Mouse (Mus musculus): ENCODE results near the gene Rgsl1. TPM values are rescaled to one million over a fixed set of nuclear protein-coding genes. Genes with fewer than 3 reads are reported as not detected.

Rgsl1 gene
- polyA plus RNA-seq, 1 experiment: not detected

DNA sequence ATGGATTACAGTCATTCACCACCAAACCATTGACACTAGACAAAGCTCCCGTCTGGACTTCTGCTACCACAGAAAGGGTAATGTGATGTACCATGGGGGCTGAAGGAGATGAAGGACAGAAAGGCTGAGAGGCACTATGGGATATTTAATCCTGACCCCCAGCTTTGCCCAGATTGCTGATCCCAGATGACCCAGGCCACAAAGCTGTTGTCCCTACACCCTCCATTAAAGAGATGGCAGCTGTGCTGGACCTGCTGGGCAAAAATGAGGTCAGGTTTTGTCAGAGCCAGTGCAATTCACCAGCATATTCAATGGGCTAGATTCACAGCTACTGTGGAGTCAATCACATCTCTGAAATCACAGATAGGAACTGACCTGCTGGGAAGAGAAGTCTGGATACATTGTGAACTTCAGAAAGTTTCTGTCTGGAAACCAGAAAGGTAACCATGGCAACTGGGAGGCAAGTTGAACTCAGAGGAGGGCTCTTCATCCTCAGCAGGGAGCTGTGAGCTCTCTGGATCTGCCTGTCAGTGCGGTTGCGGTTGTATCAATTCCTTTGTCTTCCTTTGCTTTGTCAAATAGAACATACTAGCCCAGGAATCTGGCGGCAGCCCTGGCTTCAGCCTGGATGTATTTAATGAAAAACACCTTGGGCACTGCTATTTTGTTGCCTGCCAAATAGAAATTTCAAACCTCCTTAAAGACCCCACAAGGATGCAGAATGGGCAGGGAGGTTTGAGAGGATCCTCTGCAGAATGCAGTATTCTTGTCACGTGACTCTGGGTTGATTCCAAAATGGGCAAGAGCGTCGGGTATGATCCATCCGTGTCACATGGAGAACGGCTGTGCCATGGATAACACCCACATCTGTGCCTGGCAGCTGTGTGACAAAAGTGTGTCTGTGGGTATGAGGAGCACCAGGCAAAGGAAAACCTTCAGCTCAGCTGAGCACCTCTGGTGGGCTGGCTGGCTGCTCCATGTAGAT, 106.5 kb downstream of the Rgsl1 start:
- Histone ChIP-seq H3K27me3 (ENCODE audit: control insufficient read depth) (peaks cover 52% of the 10 kb centered on the region), H3K4me1 (ENCODE audit: control insufficient read depth) (peaks cover 17% of the 10 kb centered on the region), H3K4me3 (replicated peaks) (no peak overlapping the region), H3K36me3 (ENCODE audit: control insufficient read depth) (no peaks in the 10 kb centered on the region), H3K9me3 (ENCODE audit: control insufficient read depth, low read length) (no peaks in the 10 kb centered on the region)
- no peak for TF ChIP-seq TAL1 (IDR thresholded peaks at IDR 0.05; ENCODE audit: low read length)
- TF ChIP-seq GATA1 (IDR thresholded peaks at IDR 0.05; ENCODE audit: low read length): no peak

DNA sequence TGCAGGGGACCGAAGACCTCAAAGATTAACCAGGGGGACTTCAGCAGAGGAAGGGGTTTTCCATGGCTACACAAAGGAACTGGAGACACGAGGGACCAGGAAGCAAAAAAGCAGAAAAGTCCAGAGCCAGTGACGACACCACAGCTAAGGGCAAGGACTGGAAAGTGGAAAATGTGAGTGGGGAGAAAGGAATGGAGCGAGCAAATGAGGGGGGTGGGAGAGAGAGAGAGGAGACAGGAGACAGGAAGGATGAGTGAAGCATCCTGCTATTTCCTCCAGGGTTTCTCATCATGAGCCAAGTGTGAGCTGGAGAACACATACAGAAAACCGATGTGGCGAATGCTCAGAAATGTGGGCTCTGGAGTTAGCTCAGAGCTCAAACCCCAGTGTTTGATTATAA, 107.8 kb downstream of the Rgsl1 start:
- TF ChIP-seq GATA1 (IDR thresholded peaks at IDR 0.05; ENCODE audit: low read length): no peak
- no peak for TF ChIP-seq TAL1 (IDR thresholded peaks at IDR 0.05; ENCODE audit: low read length)
- Histone ChIP-seq H3K9me3 (ENCODE audit: control insufficient read depth, low read length) (no peaks in the 10 kb centered on the region), H3K4me3 (replicated peaks) (no peak overlapping the region), H3K4me1 (ENCODE audit: control insufficient read depth) (peaks cover 21% of the 10 kb centered on the region), H3K36me3 (ENCODE audit: control insufficient read depth) (no peaks in the 10 kb centered on the region), H3K27me3 (ENCODE audit: control insufficient read depth) (peaks cover 43% of the 10 kb centered on the region)

DNA sequence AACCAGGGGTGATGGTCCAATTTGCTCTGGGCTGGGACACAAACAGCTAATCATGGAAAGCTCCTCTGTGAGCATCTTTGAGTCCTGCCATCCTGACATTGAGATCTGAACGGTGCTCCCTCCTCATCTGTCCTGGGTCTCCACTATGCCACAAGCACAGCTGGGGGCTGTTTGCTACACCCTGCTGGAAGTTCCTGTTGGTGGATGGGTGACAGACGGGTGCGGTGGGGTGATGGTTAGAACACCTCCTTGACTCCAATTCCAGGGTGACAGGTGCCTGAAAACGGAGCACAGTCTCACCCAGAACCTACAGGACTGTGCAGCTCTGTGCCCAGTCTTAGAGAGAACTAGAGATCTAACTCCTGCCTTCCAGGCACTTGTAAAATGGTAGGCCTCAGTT, 109.1 kb downstream of the Rgsl1 start:
- no peak for TF ChIP-seq GATA1 (IDR thresholded peaks at IDR 0.05; ENCODE audit: low read length)
- TF ChIP-seq TAL1 (IDR thresholded peaks at IDR 0.05; ENCODE audit: low read length): no peak
- Histone ChIP-seq H3K4me3 (replicated peaks) (no peak overlapping the region), H3K36me3 (ENCODE audit: control insufficient read depth) (no peaks in the 10 kb centered on the region), H3K27me3 (ENCODE audit: control insufficient read depth) (peaks cover 31% of the 10 kb centered on the region), H3K4me1 (ENCODE audit: control insufficient read depth) (peaks cover 18% of the 10 kb centered on the region), H3K9me3 (ENCODE audit: control insufficient read depth, low read length) (no peaks in the 10 kb centered on the region)

DNA sequence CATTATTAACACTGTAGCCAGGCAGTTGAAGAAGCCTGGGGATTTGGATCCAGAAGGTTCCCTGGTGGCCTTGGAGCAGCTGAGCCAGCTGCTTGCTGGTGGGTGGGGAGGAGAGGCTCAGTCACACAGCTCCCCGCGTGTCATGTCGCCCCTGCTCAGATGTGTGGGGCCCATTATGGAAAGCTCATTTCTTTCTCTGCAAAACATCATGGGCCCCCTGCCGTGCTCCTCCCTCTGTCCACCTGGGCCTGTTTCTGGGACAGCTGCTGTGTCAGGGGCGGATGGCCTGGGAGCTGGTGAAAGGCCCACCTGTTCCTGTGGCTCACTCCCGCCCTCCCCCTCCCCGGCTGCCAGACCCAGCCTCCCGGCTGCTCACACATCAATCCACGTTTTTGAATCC, 110.8 kb downstream of the Rgsl1 start:
- H3K9me3 ChIP-seq (ENCODE audit: control insufficient read depth, low read length): no peaks in the 10 kb centered on the region
- H3K4me3 ChIP-seq (replicated peaks): no peak overlapping the region
- TF ChIP-seq GATA1 (IDR thresholded peaks at IDR 0.05; ENCODE audit: low read length) (no peak), TAL1 (IDR thresholded peaks at IDR 0.05; ENCODE audit: low read length) (no peak)
- H3K36me3 ChIP-seq (ENCODE audit: control insufficient read depth): no peaks in the 10 kb centered on the region
- peaks cover 18% of the 10 kb centered on the region for H3K4me1 ChIP-seq (ENCODE audit: control insufficient read depth)
- peaks cover 14% of the 10 kb centered on the region for H3K27me3 ChIP-seq (ENCODE audit: control insufficient read depth)

DNA sequence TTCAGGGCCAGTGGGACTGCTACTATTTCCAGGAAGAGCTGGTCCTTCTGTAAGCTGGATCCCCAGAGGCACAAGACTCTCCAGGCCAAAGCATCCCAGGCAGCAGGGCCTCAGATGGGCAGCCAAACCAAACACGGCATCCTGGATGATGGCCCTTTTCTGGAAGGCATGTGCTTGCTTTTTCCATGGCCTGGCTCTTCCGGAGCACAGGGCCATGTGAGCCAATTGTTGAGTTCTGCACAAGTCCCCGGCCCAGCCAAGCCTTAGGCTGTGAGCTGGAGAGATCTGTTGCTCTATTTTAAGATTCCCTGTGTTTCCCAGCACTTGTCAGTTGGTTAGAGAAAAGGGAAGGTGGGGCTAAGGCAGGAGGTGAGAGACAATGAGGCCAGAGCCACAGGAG, 113.3 kb downstream of the Rgsl1 start:
- Histone ChIP-seq H3K4me1 (ENCODE audit: control insufficient read depth) (peaks cover 18% of the 10 kb centered on the region), H3K9me3 (ENCODE audit: control insufficient read depth, low read length) (no peaks in the 10 kb centered on the region), H3K4me3 (replicated peaks) (no peak overlapping the region), H3K36me3 (ENCODE audit: control insufficient read depth) (no peaks in the 10 kb centered on the region), H3K27me3 (ENCODE audit: control insufficient read depth) (peaks cover 2% of the 10 kb centered on the region; the same call in 1 of the 2 replicates)
- TF ChIP-seq TAL1 (IDR thresholded peaks at IDR 0.05; ENCODE audit: low read length) (no peak), GATA1 (IDR thresholded peaks at IDR 0.05; ENCODE audit: low read length) (no peak)

DNA sequence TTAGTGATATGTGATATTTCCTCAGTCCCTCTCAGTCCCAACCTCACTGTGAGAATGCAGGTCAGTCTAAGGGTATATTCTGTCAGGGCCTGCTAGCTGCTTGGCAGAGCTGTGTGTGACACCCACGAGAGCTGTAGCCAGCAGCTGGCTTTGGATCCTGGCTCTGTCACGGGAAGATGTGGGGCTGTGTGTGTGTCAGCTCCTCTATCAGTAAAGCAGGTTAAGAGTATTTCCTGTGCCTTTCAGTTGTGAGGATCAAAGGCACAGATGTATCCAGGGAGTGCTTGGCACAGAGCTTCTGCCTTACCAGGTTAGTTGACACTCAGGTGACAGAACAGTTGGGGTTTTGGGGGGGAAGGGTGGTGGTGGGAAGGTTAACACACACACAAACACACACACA, 114.1 kb downstream of the Rgsl1 start:
- no peaks in the 10 kb centered on the region for H3K36me3 ChIP-seq (ENCODE audit: control insufficient read depth)
- no peaks in the 10 kb centered on the region for H3K9me3 ChIP-seq (ENCODE audit: control insufficient read depth, low read length)
- H3K27me3 ChIP-seq (ENCODE audit: control insufficient read depth): no peaks in the 10 kb centered on the region
- H3K4me3 ChIP-seq (replicated peaks): no peak overlapping the region
- peaks cover 18% of the 10 kb centered on the region for H3K4me1 ChIP-seq (ENCODE audit: control insufficient read depth)
- TF ChIP-seq TAL1 (IDR thresholded peaks at IDR 0.05; ENCODE audit: low read length): no peak
- TF ChIP-seq GATA1 (IDR thresholded peaks at IDR 0.05; ENCODE audit: low read length): no peak

Other genes starting within 250 kb of the Rgsl1 start
- gene Rgs8, start 191.1 kb downstream of the Rgsl1 start, polyA plus RNA-seq (2012): not detected in 2 replicates
- not detected in 2 replicates for gene Rgs16, start 103.8 kb downstream of the Rgsl1 start, polyA plus RNA-seq (2012)
- 0.71 and 1.4 TPM in 2 replicates for gene Rnasel, start 94.7 kb downstream of the Rgsl1 start, polyA plus RNA-seq (2012)
- gene Teddm1b, start 30.2 kb upstream of the Rgsl1 start, polyA plus RNA-seq (2012): not detected in 2 replicates
- not detected in 2 replicates for gene Teddm1a, start 47.6 kb upstream of the Rgsl1 start, polyA plus RNA-seq (2012)
- 13.8 and 16.9 TPM in 2 replicates for gene Glul, start 55.8 kb upstream of the Rgsl1 start, polyA plus RNA-seq (2012)
- 0.08 and 0.23 TPM in 2 replicates for gene Teddm2, start 56.1 kb upstream of the Rgsl1 start, polyA plus RNA-seq (2012)